Mouse (Mus musculus) adrenal gland, postnatal 10 days (tissue): ENCODE results near the gene Serpinb6a. TPM values are rescaled to one million over a fixed set of nuclear protein-coding genes. Genes with fewer than 3 reads are reported as not detected.
A peak's percentile ranks its signal among the peaks of the same experiment; 100 is the strongest.
"Not testable (repeated sequence)": the region's sequence is repeated elsewhere in the genome, so short reads cannot be mapped to it uniquely, and the experiment has no call there.

Source experiments
- DNase-seq: peaks from one replicate; pipeline ENCODE4 v3.0.0; 2021; ENCODE audit warnings: mixed read lengths
- total RNA-seq, 2 experiments: library from RNA; stranded (reverse); gene quantifications; 2 replicates each; pipeline ENCODE4 v1.2.3; 2021

Serpinb6a gene
- total RNA-seq, 2 experiments from 2014 or later = 157 to 176 TPM

DNA sequence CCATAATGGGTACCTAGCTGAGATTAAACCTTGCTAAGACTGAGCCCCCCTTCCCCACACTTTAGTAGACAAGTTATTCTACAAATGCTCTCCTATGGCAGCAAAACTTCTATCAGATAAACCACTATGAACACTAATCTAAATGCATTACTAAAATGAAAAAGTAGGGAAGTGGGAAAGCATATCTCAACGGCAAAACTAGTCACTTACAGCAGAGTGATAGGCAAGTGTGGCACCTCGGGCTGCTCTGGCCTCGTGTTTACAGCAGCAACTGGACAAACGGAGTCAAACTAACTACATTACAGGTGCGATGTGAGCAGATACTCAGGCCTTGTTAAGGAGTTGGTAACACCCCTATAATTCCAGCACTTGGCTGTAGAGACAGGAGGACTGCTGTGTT, 13.0 kb downstream of the Serpinb6a start:
- no peak for DNase-seq

DNA sequence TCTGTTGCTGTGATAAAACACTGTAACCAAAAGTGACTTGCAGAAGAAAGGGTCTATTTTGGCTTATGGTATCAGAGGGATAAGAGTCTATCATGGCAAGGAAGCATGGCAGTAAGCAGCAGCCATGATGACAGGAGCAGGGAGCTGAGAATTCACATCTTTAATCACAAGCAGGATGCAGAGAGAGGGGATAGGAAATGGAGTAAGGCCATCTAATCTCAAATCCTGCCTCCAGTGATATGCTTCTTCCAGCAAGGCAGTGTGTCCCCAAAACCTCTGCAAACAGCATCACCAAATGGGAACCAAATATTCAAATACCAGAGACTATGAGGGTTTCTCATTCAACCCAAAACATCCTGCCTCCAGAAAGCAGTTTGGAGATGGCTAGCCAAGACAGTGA, 36.0 kb downstream of the Serpinb6a start:
- DNase-seq = no peak

DNA sequence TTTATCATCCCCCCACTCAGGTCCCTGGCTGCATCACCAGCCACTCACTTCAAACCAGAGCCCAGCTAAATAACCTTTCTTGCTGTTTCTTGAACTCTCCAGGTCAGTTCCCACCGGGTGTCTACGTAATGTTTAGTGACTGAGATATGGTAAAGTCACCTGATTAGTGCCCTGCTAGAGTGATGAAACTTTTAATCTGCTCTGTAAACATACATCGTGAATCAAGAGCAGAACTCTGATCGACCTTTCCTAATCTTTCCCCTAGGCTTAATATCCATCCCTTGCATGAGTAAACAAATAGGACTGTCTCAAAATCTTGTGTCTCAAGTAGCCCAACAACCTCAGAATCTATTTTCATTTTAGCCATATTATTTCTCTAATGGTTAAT, 36.6 kb downstream of the Serpinb6a start:
- no peak for DNase-seq

DNA sequence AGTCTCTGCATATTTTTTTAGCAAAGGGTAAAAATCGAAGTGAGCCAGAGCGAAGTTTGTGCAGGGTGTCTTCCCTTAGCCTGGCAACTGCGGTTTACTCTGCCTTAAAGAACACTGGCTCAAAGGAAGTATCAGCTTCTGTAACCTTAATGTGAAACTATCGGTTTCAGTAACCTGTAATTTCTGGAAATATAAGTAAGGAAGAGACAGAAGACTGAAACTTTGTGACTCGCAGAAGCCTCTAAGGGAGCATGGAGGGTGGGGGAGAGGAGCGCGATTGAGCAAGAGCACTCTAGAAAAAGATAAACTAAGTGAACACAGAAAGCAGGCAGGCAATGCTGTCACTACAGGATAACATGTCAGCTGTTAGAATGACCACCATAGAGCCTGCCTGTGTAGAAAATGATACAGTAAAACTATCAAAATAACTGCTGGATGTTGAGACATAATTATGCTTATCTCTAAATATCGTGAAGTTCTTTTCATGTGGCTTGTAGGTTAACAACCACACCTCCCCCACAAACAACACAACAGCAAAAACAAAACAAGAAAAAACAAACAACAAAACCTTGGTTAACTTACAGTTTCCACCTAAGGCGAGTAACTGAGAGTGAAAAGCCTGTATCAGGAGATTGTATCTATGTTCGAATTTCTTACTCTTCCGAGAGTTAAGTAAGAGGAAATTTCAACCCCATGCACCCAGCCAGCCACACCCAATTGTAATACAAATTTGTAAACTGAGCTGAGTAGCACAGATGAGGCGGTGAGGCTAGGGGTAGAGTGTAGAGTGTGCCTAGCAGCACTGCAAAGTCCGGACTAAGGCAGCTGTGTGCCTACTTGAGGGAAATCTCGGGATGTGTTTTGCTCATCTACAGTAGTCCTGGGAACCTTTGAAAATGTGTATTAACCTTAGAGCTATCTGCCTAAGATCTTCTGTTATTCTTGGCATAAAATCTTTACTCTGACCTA, 37.3 kb downstream of the Serpinb6a start:
- DNase-seq = peak; percentile 39

DNA sequence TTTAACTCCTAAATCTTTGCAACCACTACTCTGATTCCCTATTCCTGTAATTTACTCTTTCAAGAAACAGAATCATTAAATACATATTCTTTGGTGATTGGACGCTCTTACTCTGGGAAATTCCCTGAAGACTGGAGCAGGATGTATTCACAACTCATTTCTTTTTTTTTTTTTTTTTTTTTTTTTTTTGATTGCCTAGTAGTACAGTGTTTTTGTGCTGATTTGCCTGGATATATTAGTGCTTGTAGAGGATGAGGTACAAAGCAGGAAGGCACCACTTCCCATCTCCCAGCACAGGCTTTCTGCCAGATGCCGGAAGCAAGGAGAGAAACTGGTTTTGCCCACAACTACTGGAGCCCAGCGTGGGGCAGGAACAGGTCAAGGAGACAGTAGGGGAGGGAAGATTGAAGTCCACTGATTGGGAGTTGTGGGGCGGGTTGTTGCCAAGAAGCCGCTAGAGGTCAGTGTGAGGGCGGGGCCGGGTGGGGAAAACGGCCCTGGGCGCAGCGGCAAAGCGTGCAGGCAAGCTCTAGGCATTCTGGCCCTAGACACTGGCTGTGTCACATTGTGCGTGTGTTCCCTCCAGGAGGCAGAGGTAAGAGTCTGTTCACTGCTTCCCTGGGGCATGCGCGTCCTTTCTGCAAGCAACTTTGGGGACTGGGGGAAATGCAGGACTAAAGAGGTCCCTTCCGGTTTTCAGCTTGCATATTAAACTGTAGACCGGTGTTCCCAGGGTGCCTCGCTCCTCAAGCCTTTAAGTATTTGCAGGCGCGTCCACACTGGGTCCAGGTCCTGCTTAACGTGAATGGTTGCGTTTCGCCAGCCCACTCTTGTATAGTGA, 38.2 kb downstream of the Serpinb6a start, which contains the start of gene Nqo2:
TSS of gene Nqo2 (plus strand) at position 482 of the 841 bp plus-strand sequence.
- peak; percentile 86 for DNase-seq

DNA sequence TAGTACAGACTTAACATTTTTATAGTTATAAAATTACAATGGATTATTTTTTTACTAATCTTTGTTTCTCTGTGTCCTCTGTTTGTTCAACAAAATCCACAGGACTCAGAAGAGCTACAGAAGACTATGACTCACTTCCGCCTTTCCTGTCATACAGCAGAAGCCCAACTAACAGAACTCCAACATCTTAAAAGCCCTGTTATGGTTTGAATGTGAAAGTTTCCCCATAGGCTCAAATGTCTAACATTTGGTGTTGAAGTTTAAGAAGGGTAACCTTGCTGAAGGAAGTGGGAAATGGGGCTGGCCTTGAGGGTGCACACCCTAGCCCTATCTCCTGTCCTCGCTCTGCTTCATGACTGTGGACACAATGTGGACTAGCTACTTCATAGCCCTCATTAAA, 42.8 kb downstream of the Serpinb6a start:
- DNase-seq = no peak

DNA sequence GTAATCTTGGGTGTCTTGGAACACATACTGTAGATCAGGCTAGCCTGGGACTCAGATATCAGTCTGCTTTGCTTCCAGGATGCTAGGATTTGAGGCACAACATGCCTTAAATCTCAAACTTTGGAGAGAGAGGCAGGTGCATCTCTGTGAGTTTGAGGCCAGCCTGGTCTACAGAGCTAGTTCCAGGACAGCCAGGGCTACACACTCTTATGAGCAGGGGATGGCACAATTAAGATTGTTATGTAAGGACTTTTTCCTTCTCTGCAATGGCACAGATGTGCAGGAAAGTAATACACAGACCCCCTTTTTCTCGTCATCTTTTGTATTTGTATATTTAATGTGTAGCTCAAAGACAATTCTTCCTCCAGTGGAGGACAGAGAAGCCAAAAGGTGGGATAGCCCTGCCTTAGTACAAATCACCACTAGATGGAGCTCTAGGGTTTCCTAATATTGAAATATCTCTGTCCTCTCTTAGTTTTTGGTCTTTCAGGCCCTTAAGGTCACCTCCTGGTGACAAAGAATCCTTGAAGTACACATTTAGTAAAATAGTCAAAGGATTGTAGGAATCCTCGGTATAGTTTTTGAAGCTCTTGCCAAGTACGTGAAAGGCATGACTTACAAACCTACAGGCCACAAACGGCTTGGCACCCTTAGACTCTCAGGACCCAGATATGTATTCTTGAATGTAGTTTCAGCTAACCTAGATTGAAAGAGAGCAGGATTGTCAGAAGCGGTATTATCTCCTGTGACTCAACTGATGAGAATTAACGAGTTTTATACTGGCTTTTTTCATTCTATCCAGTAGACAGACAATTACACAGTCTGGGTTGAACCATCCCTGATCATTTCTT, 45.8 kb downstream of the Serpinb6a start:
- peak; percentile 43 for DNase-seq

DNA sequence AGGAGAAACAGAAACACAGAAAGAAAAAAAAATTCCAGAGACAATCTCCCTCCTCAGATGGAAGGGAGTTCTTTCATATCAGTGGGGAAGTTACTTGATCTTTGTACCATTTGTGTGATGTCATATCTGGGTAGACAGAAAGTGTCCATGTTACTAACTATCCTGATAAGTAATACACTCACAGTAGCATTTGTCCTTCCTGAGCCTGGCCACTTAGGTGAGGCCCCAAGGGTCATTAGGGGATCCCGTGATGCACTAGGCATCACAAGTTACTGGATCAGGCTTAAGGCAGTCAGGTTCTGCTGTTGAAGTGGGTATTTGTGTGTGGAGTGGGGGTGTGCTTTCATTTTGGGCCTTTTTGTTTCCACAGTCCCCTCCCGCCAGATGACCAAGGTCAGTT, 49.6 kb downstream of the Serpinb6a start:
- no peak for DNase-seq

DNA sequence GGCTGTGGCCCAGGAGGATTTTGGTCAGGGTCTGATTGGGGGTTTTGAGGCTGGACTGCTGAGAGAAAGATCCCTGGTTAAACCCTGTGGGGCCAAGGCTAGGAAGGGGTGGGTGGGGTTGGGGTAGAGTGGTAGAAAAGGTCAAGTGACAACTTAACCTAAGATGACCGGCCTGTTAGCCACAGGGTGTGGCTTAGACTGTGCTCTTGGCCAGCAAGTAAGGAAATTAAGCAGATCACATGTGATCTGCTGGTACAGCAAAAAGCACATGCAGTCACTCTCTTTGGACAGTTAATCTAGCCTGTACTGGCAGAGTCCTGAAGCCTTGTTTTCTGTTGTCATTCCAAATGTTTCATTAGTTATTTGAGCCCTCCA, 50.5 kb downstream of the Serpinb6a start:
- no peak for DNase-seq

DNA sequence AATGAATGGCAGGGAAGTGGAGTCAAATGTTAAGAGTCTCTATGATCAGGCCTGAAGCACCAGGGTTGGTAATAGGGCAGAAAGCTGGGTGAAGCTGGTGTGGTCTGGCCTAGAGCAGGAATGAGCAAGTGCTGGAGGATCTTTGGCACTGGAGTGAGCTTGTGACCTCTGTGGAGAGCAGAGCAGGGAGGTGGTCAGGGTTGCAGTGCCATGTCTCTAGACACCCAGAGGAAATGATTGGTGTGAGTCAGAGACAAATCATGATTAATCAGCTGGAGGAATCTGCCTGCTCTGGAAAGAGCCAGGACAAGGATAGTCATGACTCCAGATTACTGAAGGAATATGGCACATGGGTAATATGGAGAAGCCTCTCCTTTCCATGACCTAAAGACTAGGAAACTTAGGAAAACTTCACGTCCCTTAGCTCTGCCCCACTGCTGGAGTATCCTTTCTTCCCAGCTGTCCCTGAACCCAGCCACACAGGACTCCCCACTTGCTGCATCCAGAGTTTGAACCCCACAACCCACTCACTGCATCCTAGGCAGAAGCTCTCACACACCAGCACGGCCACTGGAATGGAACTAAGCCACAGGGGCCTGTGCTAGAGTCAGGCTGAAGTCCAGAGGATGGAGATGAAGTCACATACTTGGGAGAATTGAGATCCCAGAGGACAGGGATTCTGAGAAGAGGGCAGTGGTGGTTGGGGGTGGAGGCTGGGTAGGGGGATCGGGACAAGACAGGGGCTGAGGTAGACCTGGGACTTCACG, 51.1 kb downstream of the Serpinb6a start:
- DNase-seq = peak; percentile 61

DNA sequence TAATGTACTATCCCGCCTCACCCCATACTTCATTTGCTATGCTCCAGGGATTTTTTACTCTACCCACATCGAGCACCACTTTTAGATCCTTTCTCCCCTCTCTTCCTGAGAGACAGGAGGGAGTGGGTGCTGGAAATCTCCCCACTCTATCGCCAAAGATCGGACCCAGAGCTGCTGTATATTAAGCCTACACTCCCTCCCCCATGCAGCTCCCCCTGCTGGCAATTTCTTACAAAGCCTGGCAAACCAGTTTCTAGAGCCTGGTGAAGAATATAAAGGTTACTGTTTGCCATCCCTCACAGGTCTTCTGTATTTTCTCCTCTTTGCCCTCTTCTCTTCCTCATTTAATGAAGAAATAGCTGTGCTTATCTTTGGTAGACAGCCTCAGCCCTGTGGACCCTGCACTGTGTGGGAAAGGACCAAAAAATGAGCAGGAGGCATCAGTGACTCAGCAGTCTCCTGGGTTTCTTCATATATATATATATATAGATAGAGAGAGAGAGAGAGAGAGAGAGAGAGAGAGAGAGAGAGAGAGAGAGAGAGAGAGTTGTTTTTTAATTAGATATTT, 60.3 kb downstream of the Serpinb6a start:
- DNase-seq = peak; percentile 66

DNA sequence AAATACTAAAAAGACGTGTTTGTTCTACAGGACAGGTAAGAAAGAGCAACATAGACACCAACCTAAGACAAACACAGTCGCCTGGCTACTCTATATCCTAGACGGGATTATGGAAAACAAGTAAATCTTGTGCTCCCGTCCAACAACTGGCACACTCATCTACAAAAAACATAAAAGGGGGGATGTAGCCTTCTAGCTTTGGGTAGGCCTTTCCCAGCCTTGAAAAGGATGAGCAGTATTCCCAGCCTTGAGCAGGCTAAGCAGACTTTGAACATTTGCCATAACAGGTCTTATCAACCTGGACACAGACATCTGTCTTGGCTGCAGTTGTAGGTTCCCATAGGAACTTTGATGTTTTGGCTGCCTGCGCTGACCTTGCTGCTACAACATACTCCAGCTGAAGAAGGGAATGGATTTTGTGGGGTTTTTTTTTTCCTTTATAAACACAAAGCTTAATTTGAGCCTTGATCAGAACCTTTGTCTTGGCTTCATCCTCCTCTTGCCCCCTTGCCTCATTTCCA, 61.2 kb downstream of the Serpinb6a start:
- peak; percentile 35 for DNase-seq

DNA sequence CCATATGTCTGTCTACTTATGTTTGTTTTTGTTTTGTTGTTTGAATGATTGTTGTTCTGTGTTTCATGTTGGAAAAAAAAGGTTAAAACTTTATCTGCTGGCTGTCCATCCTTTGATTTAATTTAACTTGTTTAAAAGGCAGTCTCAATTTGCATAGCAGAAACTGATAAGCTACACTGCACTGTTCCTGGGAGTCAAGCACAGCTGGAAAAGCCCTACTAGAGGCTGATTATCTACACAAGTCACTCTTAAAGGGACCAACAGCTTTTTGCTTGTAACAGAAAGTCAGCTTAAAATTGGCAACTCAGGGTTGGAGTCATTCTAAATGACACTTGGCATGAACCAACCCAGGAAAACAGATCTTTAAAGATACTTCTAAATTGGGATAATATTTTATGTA, 65.0 kb downstream of the Serpinb6a start:
- not testable (repeated sequence) for DNase-seq

DNA sequence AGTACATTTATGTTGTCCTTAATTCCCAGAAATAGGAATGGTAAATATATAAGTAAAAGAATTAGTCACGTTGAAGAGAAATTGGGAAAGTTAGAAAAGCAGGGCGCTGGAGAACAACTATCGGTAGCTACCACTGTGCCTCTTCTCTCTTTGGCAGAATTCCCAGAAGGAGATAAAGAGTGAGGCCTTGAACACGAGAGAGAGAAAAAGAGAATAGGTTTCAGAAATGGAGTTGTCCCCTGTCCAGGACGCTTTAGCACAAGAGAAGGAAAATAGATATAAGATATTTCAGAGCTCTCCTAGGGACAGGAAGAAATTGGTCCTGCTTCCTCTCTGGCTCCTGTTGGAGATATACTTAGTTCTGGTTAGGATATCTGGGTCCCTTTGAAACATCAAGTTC, 65.4 kb downstream of the Serpinb6a start:
- DNase-seq = no peak

DNA sequence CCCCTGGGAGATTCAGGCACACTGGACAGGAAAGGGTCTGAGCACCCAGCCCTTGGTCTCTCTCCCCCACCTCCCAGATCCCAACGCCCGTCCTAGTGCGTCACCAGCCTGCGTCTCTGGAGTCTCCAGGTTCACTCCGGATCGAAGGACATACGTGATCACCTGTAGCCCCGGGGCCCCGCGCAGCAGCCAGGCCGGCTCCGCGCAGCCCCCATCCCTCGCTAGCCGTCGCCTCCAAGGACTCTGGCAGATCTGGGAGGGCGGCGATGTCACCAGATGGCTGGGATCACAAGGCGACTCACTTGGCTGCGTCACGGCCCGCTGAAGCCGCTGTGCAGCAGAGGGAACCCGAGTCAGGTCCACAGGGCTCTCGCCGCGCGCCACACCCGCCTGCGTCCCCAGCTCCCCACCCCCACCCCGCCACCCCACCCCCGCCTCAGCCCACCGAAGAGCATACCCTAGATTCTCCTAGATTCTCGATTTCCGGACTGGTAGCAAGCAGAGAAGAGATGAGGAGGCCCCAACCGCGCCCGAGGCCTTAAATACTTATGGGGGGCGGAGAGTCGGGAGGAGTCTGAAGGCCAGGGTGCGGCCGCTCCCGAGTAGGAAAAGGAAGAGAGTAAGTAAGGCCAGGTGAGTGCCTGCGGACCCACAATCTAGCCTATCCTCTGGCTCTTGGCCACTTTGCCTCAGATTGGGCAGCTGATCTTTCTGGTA, 67.0 kb downstream of the Serpinb6a start:
- DNase-seq = peak; percentile 75

DNA sequence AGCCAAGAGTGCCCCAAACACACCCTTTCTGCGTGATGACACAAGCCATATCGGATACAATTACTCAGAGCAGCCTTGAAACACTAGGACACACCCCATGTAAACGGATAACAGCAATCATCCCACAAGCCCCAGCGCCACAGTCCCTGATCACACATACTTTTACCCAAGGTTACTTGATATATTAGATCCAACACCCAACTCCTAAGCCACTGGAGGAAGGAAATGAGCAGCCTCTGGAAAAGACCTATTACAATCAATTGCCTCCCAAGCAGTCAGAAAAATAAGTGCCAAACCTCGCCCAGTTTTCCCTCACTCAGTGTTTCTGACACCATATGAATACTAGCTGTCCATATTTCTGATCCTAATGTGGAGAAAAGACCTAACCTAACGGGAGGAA, 67.9 kb downstream of the Serpinb6a start:
- DNase-seq = peak; percentile 55

DNA sequence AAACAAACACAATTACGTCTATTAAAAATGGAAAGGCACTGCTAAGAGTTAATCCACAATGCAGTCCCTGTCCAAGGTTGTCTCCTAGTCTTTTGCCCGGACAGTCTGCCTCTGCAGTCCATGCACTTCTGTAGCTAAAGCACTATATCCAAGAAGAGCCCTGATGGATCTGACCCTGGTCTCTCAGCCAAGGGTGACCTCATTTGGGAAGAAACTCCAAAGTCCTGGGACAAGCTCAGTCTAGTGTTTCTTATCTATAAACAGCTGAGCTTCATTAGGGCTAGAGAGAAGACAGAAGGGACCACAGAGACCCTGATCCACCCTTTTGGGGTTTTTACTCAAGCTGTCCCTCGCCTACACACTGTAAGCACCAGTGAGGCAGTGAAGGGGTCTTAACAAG, 71.7 kb downstream of the Serpinb6a start:
- DNase-seq = peak; percentile 31

DNA sequence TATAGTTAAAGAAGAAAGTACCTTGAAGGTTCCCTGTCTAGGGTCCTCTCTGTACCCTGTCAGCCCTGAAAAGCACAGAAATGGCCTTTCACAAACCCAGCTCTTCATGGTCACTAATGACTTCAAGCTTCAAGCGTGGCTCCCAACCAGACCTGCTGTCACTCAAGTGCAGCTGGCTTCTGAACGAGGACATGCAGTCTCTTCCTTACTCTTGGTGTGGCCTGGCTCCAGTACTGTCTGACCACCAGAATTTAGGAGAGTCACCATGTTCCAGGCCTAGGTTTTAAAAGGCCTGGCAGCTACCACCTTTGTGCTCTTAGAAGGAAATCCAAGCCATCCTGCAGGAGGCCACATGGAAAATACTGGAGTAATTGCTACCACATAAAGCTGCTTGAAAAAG, 72.3 kb downstream of the Serpinb6a start:
- DNase-seq = no peak

DNA sequence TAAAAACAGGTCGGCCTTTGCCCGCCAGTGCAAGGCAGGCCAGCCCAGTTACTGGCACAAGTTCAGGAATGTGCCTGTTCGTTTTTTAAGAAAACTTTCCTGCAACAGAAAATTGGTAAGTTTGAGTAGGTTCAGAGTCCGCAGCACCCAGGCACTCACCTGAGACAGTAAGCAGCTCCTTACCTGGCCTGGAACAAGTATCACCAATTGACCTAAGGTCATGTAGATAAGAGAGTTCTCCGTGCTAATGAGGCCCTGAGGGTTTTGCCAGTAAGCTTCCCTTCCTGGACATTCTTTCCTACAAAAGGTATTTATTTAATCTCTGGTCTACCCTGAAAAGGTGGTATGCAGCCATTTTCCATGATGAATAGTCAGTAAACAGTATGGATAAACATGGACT, 80.9 kb downstream of the Serpinb6a start:
- DNase-seq = no peak

DNA sequence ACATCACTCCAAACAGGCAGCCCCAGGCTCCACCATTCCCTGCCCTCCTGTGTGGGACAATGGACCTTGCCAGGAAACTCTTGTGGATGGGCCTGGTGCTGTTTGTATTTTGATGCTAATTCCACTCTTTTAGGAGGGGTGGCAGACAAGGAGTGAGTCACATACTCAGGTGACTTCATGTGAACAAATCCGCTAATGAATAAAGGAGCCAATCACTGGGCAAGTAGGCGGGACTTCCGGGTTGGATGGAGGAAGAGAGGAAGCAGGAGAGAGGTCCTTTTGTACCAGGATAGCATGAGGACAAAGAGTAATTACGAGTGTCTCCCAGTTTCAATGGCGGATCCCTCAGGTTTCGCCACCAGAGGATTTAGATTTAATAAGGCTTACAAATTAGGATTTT, 81.6 kb downstream of the Serpinb6a start:
- DNase-seq = no peak
